Mouse (Mus musculus) myocyte (in vitro differentiated cells): Measurements from ENCODE around the gene Mmp11.

Source experiments
- E2F4 ChIP-seq: IDR thresholded peaks from one replicate; pipeline ENCODE4 v1.6.1; 2011; ENCODE audit warnings: mild to moderate bottlenecking, control low read depth, moderate library complexity; ENCODE audit not compliant: insufficient read depth
- POLR2A ChIP-seq: IDR thresholded peaks from one replicate; pipeline ENCODE4 v1.6.1; 2011; ENCODE audit warnings: low read depth, mild to moderate bottlenecking, control low read depth, moderate library complexity; ENCODE audit not compliant: insufficient read length
- POLR2AphosphoS2 ChIP-seq: IDR thresholded peaks from one replicate; pipeline ENCODE4 v1.6.1; 2011; ENCODE audit warnings: low read depth, control low read depth; ENCODE audit not compliant: insufficient read length

GRCm38 (mm10) chr10:75884742-75885141 is 51.6 kb downstream of the Mmp11 start:
- TF ChIP-seq E2F4 (no peak), POLR2A (no peak), POLR2AphosphoS2 (no peak)
